Mouse (Mus musculus) midbrain, embryonic 15.5 days (tissue): Measurements from ENCODE around the gene Prdm16. TPM values are rescaled to one million over a fixed set of nuclear protein-coding genes. Genes with fewer than 3 reads are reported as not detected.

Source experiments
- ATAC-seq: fragments of 200-750 bp; cut with Nextera tagmentation; replicated peaks from 2 replicates; pipeline ENCODE4 v1.8.0; 2017; ENCODE audit warnings: moderate TSS enrichment
- H3K27ac ChIP-seq: fragments of 300-500 bp; sonication (generic); 2 replicates; pipeline ENCODE4 v1.5.1; 2015; ENCODE audit warnings: mild to moderate bottlenecking, inconsistent platforms
- H3K27me3 ChIP-seq: fragments of 300-500 bp; sonication (generic); replicated peaks from 2 replicates; pipeline ENCODE4 v1.6.1; 2015; ENCODE audit warnings: inconsistent platforms
- H3K36me3 ChIP-seq: fragments of 300-500 bp; sonication (generic); replicated peaks from 2 replicates; pipeline ENCODE4 v1.6.1; 2015; ENCODE audit warnings: inconsistent platforms
- H3K4me1 ChIP-seq: fragments of 300-500 bp; sonication (generic); 2 replicates; pipeline ENCODE4 v1.6.1; 2015; ENCODE audit warnings: inconsistent platforms
- H3K4me2 ChIP-seq: fragments of 300-500 bp; sonication (generic); 2 replicates; pipeline ENCODE4 v1.6.1; 2015; ENCODE audit warnings: inconsistent platforms, mild to moderate bottlenecking, moderate library complexity
- H3K4me3 ChIP-seq: fragments of 300-500 bp; sonication (generic); 2 replicates; pipeline ENCODE4 v1.5.1; 2015; ENCODE audit warnings: mild to moderate bottlenecking, inconsistent platforms
- H3K9ac ChIP-seq: fragments of 300-500 bp; sonication (generic); 2 replicates; pipeline ENCODE4 v1.6.1; 2015; ENCODE audit warnings: mild to moderate bottlenecking, inconsistent platforms
- H3K9me3 ChIP-seq: fragments of 300-500 bp; sonication (generic); 2 replicates; pipeline ENCODE4 v1.6.1; 2016; ENCODE audit warnings: inconsistent platforms
- WGBS: fragments of 180-500 bp; shearing (Covaris S2); methylation state at CpG from one replicate; pipeline ENCODE4 v1.1.7; 2015; ENCODE audit warnings: mixed read lengths; 5-methylcytosine and 5-hydroxymethylcytosine counted together
- polyA plus RNA-seq: library from polyadenylated mRNA; unstranded; fragments of >200 nt; fragmentation: Nextera tagmentation; extraction: Ambion mirVana; gene quantifications from 2 replicates; pipeline ENCODE4 v1.2.1, GENCODE M21; 2015

Gene Prdm16
- polyA plus RNA-seq, 1 experiment from 2014 or later = 11.5 TPM

DNA sequence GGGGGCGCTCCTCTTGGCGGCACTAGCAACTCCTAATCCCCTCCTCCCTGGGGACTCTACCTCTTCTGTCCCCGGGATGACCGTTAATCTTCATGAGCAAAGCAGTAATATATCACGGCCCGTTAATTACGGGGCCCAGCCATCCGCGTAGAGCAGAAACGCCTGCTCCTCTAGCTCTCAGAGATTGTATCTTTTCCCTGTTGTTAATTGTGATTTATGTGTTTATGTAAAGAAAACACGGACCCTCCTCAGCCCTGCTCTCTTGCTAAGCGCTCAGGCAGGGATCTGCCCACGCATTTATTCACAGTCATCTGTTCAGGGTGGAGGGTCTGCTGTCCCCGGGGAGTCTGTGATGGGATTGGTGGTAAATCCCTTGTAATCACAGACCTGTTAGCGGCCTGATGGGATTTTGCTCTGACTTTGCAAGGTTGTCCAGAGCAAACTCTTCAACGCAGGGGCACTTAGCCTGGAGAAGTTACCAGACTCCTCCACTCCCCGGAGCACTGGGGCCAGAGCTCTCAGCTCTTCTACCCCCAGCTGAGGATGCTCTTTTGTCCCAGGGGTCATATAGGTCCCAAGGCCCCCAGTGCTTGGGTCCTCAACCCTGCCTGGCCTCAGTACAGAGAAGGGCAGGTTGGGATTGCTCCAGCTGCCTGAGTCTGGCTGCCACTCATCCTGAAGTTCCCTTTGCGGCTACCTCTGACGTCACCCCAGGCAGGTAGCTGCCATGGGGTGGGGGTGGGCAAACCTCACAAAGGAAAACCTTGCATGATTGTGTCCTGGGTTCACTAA is 289.7 kb downstream of the Prdm16 start:
- Histone ChIP-seq H3K9me3 (no peaks in the 10 kb centered on the region), H3K27me3 (0 out of 2 replicates have a peak, but pooled peaks cover 2% of the 10 kb centered on the region), H3K4me2 (no peak overlapping the region), H3K4me1 (peaks cover 10% of the 10 kb centered on the region), H3K27ac (no peak overlapping the region), H3K36me3 (no peaks in the 10 kb centered on the region), H3K4me3 (no peak overlapping the region), H3K9ac (no peak overlapping the region)
- WGBS = 26% methylated on average over 19 of the region's 19 CpGs
- ATAC-seq = no peak

DNA sequence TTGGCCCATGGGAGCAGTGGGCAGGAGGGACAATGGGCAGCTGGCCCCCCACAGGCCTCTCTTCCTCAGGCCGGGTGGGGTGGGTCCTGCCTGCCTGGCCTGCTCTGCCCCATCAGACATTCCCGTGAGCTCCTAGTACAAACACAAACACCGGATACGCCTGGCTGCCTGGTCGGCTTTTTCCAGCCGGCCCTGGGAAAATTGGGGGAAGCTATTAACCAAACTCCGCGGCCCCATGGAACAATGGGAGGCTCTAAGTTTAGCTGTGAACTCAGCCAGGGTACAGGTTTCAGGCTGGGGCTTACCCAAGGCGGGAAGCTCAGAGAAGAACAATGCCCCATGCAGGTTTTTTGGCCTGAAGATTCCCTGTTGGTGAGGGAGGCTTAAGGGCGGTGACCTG is 300.0 kb downstream of the Prdm16 start:
- ATAC-seq = no peak
- Histone ChIP-seq H3K27me3 (no peaks in the 10 kb centered on the region), H3K36me3 (no peaks in the 10 kb centered on the region), H3K4me3 (no peak overlapping the region), H3K4me2 (no peak overlapping the region), H3K4me1 (peaks cover 24% of the 10 kb centered on the region; the same call in 1 of the 2 replicates), H3K27ac (0 out of 2 replicates have a peak overlapping the region, but pooled peaks have one; percentile 4), H3K9ac (no peak overlapping the region), H3K9me3 (no peaks in the 10 kb centered on the region)
- whole genome bisulfite sequencing = 19% methylated on average over 10 of the region's 10 CpGs

GRCm38 (mm10) chr4:154335761-154336160 is 300.9 kb downstream of the Prdm16 start, which contains the start of gene B230104I21Rik:
TSS of gene B230104I21Rik (plus strand) at chr4:154336127.
- Histone ChIP-seq H3K4me1 (peaks cover 31% of the 10 kb centered on the region), H3K36me3 (no peaks in the 10 kb centered on the region), H3K27me3 (no peaks in the 10 kb centered on the region), H3K4me2 (peak within 1 kb of the TSS; percentile 44), H3K27ac (peak within 1 kb of the TSS; percentile 4; the same call in 1 of the 2 replicates), H3K9ac (no peak within 1 kb of the TSS), H3K4me3 (peak within 1 kb of the TSS; percentile 19; the same call in 1 of the 2 replicates), H3K9me3 (no peaks in the 10 kb centered on the region)
- WGBS = 35% methylated on average over 12 of the region's 12 CpGs
- peak; percentile 56 for ATAC-seq

DNA sequence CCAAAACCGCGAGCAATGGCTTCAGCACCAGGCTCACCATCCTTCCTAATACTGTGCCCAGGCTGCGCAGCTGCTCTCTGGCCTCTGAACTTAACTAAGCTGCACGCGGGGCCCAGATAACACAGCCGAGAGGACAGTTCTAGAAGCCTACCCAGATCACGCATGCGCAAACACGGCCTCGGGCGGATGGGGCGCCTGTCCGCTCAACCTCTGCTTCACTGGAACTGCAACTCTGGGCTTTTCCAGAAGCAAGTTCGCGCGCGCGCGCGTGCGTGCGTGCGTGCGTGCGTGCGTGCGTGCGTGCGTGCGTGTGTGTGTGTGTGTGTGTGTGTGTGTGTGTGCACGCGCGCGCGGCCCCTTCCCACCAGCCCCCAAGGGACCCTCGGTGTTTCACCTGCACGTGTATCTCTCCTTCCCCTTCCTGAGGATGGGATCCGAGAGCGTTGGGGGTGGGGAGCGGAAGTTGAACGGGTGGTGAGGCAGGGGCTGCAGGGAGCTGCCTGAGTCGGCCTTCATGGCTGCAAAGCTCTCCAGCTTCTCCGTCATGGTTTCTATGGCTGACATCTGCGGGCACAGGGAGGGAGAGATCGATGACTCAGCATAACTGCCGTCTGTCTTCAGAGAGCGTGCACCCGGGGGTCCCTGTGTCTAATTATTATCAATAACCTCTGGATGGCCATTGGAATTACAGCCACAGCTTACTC is 301.8 kb downstream of the Prdm16 start:
- Histone ChIP-seq H3K4me3 (peak overlapping the region; percentile 19; the same call in 1 of the 2 replicates), H3K9me3 (no peaks in the 10 kb centered on the region), H3K4me1 (peaks cover 31% of the 10 kb centered on the region), H3K9ac (no peak overlapping the region), H3K36me3 (no peaks in the 10 kb centered on the region), H3K4me2 (peak overlapping the region; percentile 44), H3K27ac (no peak overlapping the region), H3K27me3 (no peaks in the 10 kb centered on the region; the same call in 1 of the 2 replicates)
- peak; percentile 13; the same call in 1 of the 2 replicates for ATAC-seq
- whole genome bisulfite sequencing = 62% methylated on average over 48 of the region's 48 CpGs

DNA sequence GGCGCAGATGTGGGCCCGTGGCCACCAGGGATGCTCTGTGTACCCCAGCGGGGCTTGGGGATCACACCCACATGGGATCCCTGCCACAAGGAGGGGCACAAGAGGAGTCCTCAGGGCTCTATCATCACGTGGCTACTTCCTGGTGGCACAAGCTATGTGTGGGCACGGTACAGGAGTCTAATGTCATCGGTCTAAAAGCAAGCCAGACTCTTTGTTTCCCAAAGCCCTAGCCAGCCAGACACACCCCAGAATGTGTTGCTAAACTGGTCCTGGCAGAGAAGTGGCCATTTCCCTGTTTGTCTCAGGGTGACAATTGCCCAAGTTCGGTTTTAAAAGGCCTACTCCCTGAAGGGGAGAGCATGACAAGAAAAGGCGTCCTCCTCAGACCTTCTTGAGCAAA is 303.4 kb downstream of the Prdm16 start:
- no peaks in the 10 kb centered on the region for H3K9me3 ChIP-seq
- no peak overlapping the region for H3K4me2 ChIP-seq
- no peak overlapping the region for H3K4me3 ChIP-seq
- no peak overlapping the region for H3K27ac ChIP-seq
- no peaks in the 10 kb centered on the region for H3K36me3 ChIP-seq
- no peak overlapping the region for H3K9ac ChIP-seq
- WGBS = 78% methylated on average over 8 of the region's 8 CpGs
- no peak for ATAC-seq
- H3K27me3 ChIP-seq = no peaks in the 10 kb centered on the region; the same call in 1 of the 2 replicates
- peaks cover 34% of the 10 kb centered on the region for H3K4me1 ChIP-seq

DNA sequence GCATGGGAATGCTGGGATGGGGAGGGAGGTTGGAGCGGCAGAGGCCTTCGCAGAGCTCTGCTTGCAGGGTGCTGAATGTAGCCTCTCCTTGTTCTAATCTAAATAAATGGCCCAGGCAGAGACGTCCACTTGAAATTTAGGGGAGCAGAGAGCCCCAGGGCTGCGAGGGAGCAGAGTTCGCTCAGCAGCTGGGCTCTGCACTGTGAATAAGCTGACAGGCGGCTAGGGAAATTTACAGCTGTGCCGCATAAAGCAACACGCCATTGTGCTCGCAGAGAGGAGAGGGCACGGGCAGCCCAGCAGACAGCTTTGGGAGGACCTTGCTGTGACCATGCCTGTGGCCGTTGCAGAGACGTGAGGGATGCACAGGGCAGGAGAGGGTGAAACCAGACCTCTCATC is 305.4 kb downstream of the Prdm16 start:
- no peak for ATAC-seq
- H3K4me3 ChIP-seq = no peak overlapping the region
- peaks cover 24% of the 10 kb centered on the region for H3K4me1 ChIP-seq
- no peaks in the 10 kb centered on the region for H3K9me3 ChIP-seq
- peak overlapping the region; percentile 6; the same call in 1 of the 2 replicates for H3K9ac ChIP-seq
- 38% methylated on average over 12 of the region's 12 CpGs for WGBS
- H3K27me3 ChIP-seq = no peaks in the 10 kb centered on the region; the same call in 1 of the 2 replicates
- no peaks in the 10 kb centered on the region for H3K36me3 ChIP-seq
- no peak overlapping the region for H3K27ac ChIP-seq
- H3K4me2 ChIP-seq = no peak overlapping the region

GRCm38 (mm10) chr4:154330001-154330400 is 306.7 kb downstream of the Prdm16 start:
- Histone ChIP-seq H3K36me3 (no peaks in the 10 kb centered on the region), H3K4me1 (peaks cover 11% of the 10 kb centered on the region), H3K27me3 (no peaks in the 10 kb centered on the region; the same call in 1 of the 2 replicates), H3K4me2 (no peak overlapping the region), H3K9me3 (no peaks in the 10 kb centered on the region), H3K27ac (no peak overlapping the region), H3K9ac (no peak overlapping the region), H3K4me3 (no peak overlapping the region)
- WGBS = 91% methylated on average over 7 of the region's 7 CpGs
- no peak for ATAC-seq

DNA sequence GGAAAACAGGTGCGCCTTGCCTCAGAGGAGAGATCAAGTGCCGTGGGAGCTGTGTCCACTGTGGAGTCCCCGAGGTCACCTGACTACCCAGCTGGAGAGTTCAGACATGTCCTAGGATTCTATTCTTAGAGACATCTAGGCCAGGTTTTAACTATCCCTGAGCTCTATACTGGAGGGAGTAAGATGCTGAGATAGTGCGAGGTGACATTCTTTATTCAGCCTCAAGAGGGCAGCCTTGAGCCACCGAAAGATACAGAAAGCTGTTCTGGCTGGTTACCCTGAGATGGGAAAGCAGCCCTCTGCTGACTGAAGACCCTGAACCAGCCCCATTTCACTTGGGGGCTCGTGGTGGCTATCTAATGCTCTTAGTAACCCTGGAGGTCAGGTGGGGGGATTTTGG is 307.8 kb downstream of the Prdm16 start:
- WGBS = 6% methylated on average over 6 of the region's 6 CpGs
- Histone ChIP-seq H3K9ac (no peak overlapping the region), H3K27ac (no peak overlapping the region), H3K4me1 (peaks cover 10% of the 10 kb centered on the region), H3K9me3 (no peaks in the 10 kb centered on the region), H3K4me3 (no peak overlapping the region), H3K36me3 (no peaks in the 10 kb centered on the region), H3K4me2 (peak overlapping the region; percentile 25), H3K27me3 (no peaks in the 10 kb centered on the region; the same call in 1 of the 2 replicates)
- ATAC-seq = peak; percentile 82

DNA sequence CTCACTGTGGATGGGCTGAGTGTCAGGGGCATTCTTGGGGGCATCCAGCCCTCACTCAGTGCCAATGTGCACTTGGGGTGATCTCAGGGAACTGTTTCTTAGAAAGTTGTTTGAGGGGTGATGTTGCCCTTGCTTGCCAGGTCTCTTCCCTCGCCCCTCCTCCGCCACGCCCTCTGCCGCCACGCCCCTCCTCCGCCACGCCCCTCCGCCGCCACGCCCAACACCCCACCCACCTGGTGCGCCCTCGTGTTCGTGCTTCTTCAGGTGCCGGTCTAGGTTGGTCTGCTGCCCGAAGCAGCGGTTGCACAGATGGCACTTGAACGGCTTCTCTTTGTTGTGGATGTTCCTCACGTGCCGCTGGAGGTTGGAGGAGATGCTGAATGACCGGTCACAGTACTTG is 308.2 kb downstream of the Prdm16 start:
- Histone ChIP-seq H3K4me1 (peaks cover 10% of the 10 kb centered on the region), H3K36me3 (no peaks in the 10 kb centered on the region), H3K27ac (no peak overlapping the region), H3K27me3 (no peaks in the 10 kb centered on the region; the same call in 1 of the 2 replicates), H3K9me3 (no peaks in the 10 kb centered on the region), H3K4me3 (no peak overlapping the region), H3K9ac (no peak overlapping the region), H3K4me2 (peak overlapping the region; percentile 25)
- ATAC-seq = no peak
- 5% methylated on average over 19 of the region's 20 CpGs for WGBS

GRCm38 (mm10) chr4:154325410-154325809 is 311.3 kb downstream of the Prdm16 start:
- no peak for ATAC-seq
- WGBS = 75% methylated on average over 4 of the region's 4 CpGs
- H3K4me2 ChIP-seq = no peak overlapping the region

DNA sequence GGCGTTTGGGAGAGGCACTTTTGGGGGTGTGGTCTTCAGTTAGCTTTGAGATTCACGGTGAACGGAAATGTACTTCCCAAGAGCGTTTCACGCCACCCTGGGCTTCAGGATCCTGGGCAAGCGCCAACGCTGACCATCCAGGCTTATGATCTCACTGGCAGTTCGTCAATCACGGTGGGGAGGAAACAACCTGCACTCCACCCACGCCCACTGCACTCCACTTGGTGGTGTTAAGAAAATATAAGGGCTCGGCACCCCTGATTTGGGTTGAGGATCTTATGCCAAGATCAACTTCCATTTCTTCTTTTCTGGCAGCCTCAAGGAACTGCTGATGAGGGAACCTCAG is 323.1 kb downstream of the Prdm16 start:
- WGBS = 78% methylated on average over 11 of the region's 11 CpGs
- Histone ChIP-seq H3K4me1 (no peaks in the 10 kb centered on the region), H3K36me3 (no peaks in the 10 kb centered on the region), H3K9me3 (no peaks in the 10 kb centered on the region), H3K4me3 (no peak overlapping the region), H3K4me2 (no peak overlapping the region), H3K27me3 (no peaks in the 10 kb centered on the region), H3K9ac (no peak overlapping the region), H3K27ac (peak overlapping the region; percentile 38; the same call in 1 of the 2 replicates)
- no peak for ATAC-seq

More at GRCm38 (mm10) chr4:154325410-154325809, 311.3 kb downstream of the Prdm16 start:
- H3K4me3 ChIP-seq = no peak overlapping the region
- H3K9me3 ChIP-seq = no peaks in the 10 kb centered on the region
- 0 out of 2 replicates have a peak, but pooled peaks cover 3% of the 10 kb centered on the region for H3K4me1 ChIP-seq
- no peak overlapping the region for H3K9ac ChIP-seq
- H3K27me3 ChIP-seq = no peaks in the 10 kb centered on the region; the same call in 1 of the 2 replicates
- no peaks in the 10 kb centered on the region for H3K36me3 ChIP-seq
- H3K27ac ChIP-seq = no peak overlapping the region

GRCm38 (mm10) chr4:154312935-154313621 is 323.6 kb downstream of the Prdm16 start:
- Histone ChIP-seq H3K4me2 (no peak overlapping the region), H3K36me3 (no peaks in the 10 kb centered on the region), H3K4me3 (no peak overlapping the region), H3K4me1 (no peaks in the 10 kb centered on the region), H3K9me3 (no peaks in the 10 kb centered on the region), H3K27ac (peak overlapping the region; percentile 40), H3K27me3 (no peaks in the 10 kb centered on the region), H3K9ac (no peak overlapping the region)
- no peak; the same call in 1 of the 2 replicates for ATAC-seq
- WGBS = 32% methylated on average over 4 of the region's 4 CpGs
